Mouse (Mus musculus): ENCODE measurements around the gene Ttc9c.

Ttc9c gene

DNA sequence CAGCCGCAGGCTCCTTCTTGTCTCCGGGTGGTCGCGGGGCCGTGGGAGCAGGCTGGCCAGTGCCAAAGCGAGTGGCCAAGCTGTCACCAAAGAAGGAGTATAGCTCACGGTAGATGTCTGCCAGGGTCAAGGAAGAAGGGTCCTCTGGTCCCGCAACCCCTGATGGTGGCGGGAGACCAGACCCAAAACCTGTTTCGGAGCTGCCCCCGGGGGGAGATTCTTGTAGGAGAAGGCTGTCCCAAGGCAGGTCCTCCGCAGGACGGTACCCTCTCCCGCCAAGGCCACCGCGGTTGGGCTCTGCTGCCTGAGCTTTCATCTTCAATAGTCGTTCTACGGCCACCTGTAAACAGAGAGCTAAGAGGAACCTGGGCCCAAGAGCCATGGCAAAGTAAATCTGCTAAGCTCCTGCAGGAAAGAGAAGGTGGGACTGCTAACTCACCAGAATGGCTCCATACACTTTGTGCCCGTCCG is 44.1 kb downstream of the Ttc9c start:
- no peak for DNase-seq (ENCODE audit: low read depth, low spot score)

DNA sequence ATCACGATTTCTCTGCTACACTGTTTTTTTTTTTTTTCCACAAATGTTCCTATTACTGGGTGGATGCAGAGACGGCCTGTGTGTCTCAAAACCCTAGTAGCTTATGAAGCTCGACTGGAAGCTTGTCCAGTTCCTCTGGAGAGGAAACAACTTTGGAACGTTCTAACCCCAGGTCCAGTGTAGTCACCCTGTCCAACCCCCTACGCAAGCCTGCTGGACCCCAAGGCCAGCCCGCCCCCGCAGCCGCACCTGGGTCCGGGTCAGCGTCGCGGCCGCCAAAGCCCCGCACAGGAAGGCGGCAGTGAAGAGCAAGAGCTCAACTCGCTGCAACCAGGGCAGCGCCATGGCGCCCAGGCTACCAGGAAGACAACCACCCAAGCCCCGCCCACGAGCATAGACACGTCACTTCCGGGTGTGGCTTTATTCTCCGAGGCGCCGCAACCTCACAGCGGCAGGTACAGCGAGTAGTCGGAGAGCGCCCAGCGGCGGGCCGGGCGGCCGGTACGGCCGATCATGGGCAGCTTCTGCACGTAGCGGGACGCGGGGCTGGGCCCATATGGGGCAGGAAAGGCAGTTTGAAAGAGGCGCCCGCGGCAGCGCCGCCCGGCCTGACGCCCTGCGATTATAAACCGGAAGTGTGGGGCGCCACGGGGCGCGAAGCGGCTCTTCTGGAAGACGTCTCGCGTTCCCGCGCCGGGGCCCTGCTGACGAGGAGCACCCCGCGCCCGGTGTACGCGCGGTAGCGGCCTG is 44.9 kb downstream of the Ttc9c start, which contains the start of gene Tmem179b:
Tmem179b (minus strand) TSS at position 382 of the 750 bp plus-strand sequence.
- DNase-seq (ENCODE audit: low read depth, low spot score) = peak; percentile 91

DNA sequence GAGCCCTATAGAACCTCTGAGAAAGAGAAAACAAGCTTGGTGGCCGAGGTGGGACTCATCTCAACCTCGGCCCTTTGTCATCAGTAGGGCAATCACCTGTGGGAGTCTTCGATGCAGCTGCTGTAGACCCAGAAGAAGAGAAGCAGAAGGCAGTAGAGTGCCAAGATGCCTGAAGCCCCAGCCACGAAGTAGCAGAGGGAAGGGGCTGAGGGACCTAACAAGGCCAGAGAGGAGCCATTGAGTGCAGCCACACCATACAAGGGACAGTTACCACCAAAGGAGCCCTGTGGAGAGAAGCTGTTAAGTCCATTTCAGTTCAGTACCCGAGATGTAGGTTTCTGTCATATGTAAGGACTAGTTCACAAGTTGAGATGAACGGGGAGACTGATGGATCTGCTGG is 45.7 kb downstream of the Ttc9c start:
- no peak for DNase-seq (ENCODE audit: low read depth, low spot score)

DNA sequence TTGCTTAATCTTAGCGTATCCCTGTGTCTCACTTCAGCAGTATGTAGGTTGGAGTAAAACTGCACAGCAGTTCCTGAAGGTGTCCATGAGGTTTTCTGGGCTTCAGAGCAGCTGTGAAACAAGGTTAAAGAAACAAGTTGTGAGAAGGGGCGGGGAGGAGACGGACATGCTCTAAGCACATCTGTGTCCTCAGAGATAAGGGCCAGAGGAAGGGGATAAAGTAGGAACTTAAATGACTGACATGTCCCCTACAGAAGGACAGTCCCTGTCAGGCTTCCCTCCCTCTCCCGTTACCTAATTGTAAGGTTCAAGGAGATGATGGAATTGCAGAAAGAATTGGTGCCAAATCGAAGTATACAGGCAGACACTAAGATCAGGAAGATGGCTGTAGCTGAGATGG is 46.1 kb downstream of the Ttc9c start:
- DNase-seq (ENCODE audit: low read depth, low spot score) = no peak

DNA sequence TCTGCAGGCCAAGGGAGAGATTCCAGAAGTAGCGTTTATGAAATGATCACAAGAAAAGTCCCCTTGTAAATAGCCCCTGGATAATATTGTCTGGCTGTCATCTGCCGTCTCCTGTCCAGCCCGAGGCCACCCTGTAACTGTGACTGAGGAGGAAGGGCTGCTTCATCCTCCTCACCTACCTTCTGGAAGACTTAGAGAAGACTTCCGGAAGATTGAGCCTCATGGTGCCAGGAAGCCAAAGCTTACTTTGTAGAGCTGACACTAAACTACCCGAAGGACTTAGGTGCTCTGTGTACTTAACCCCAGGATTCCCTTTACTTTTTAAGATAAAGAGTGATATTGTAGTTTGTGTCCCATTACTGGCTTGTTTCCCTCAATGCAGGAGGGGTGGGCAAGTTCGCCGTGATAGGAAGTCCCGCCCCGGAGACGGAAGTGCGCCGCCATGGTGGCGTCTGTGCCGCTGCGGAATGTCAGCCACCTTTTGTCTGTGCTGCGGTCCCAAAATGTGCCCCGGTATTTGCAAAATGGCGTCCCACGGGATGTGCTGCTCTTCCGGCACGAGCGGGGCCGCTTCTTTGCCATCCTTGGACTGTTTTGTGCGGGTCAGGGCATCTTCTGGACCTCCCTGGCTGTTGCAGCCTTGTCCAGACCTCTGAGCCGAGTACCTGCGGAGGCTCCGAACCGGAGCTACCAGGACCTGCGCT is 48.4 kb downstream of the Ttc9c start, which contains the start of gene Tmem223:
Tmem223 (plus strand) TSS at position 430 of the 704 bp plus-strand sequence.
- peak; percentile 43 for DNase-seq (ENCODE audit: low read depth, low spot score)

DNA sequence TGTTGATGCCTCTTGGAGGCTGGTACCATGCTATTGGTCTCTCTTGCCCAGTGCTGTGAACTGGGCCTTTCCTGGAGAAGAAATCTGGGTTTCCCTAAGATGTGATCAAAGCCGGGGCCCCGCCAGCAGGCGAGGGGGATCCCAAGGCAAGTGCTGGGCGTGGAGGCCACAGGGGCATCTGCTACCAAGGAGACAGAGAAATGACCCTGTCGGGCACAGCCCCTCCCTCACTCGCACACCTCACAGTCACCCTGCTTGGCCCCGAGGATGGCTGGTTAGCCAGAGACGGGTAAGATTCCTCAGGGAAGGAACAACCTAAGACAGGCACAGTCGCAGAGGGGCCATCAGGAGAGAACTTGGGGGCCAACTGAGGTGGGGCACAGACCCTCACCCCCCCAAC is 53.6 kb downstream of the Ttc9c start:
- DNase-seq (ENCODE audit: low read depth, low spot score) = no peak

DNA sequence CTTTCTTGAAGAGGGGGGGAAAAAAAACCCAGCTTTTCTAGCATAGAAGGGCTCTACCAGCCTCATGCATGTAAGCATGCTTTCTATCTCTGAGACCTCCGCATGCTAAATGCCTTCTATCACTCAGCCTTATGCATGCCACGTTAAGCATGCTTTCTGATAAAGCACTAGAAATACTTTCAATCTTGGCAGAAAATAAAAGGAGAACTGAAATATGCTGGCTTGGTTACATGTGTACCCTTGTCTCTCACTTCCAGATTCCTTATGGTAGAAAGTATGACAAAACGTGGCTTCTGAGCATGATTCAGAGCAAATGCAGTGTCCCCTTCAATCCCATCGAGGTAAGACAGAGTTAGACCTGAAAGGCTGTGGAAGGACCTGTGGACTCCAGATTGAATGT is 55.9 kb downstream of the Ttc9c start:
- no peak for DNase-seq (ENCODE audit: low read depth, low spot score)

DNA sequence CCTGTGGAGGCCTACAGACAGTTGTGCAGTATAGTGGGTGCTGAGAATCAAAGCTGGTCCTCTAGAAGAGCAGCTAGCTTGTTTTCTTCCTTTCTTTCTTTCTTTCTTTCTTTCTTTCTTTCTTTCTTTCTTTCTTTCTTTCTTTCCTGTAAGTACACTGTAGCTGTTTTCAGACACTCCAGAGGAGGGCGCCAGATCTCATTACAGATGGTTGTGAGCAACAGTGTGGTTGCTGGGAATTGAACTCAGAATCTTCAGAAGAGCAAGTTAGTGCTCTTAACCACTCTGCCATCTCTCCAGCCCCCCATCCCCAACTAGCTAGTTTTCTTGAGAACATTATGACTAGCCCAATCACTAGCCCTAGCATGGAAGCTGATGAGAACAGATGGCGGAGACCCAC is 58.4 kb downstream of the Ttc9c start:
- DNase-seq (ENCODE audit: low read depth, low spot score) = no peak
